Mouse (Mus musculus): Measurements from ENCODE around the gene Ceacam16. TPM values are rescaled to one million over a fixed set of nuclear protein-coding genes. Genes with fewer than 3 reads are reported as not detected.

Gene Ceacam16
- total RNA-seq, 2 experiments from 2014 or later: not detected

- peak; percentile 64 for DNase-seq (ENCODE audit: low spot score)
These were observed 17.5 kb downstream of the Ceacam16 start for GRCm38 (mm10) chr7:19843561-19843960.

- no peak for DNase-seq (ENCODE audit: low spot score)
These were observed 18.1 kb downstream of the Ceacam16 start for GRCm38 (mm10) chr7:19842885-19843504.

DNA sequence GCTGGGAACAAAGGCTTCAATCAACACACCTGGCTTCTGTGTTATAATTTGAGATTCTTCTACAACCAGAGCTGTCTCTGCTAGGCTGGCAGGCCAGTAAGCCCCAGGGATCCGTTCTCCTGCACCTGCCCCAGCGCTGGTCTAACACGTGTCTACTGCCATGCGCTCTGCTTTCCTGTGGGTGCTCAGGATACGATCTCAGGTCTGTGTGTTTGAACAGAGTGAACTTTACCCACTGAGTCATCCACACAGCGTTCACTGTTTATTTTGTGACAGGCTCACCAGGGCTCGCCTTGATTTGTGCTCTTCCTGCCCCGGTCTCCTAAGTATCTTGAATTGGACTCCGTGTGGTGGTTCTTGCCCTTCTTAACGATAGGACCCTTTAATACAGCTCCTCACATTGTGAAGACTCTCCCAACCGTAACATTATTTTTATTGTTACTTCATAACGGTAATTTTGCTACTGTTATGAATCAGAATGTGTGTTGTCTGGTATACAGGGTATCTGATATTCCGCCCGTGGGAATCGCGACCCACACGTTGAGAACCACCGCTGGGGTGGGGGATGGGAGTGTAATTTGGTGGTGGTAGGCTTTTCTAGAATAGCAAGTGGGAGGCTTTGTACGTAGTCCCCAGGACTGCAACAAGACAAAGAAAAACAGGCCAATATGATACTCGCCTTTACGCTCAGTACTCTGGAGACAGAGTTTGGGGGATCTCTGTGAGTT lies 19.2 kb downstream of the Ceacam16 start:
- DNase-seq (ENCODE audit: low spot score): no peak

- DNase-seq (ENCODE audit: low spot score): no peak
These were observed 20.2 kb downstream of the Ceacam16 start for GRCm38 (mm10) chr7:19840936-19841335.

DNA sequence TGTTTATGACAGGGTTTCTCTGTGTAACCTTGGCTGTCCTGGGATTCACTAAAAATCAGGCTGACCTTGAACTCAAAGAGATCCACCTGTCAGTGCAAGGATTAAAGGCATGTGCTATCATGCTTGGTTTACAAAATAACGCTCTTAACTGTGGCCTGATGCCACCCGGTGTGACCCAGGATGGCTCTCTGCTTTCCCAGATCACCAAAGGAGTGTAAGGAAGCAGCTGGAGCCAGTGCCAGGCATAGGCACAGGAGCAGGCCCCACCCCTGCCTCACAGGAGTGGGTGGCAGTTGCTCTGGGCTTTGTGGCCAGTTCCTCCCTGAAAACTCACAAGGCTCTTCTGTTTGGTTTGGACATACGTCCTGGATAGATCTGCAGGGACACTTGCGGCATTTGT lies 20.7 kb downstream of the Ceacam16 start:
- DNase-seq (ENCODE audit: low spot score): no peak

DNA sequence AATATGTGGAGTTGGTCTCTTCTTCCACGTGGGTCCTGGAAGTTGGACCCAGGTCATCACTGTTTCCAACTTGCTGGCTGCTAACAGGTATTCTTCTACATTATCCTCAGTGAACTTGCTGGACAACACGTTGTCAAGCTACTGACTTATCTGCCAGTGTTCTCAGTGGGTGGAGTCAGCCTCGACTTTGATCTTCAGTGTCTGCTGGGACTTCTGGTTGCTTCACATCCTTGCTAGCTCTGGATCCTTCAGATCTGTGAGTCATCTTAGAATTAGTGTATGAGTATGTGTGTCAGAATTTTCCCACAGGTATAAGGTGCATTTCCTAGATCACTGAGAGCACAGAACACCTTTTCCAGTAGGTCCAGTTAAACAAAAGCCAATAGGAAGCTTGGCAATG lies 24.3 kb downstream of the Ceacam16 start:
- DNase-seq (ENCODE audit: low spot score): no peak

- no peak for DNase-seq (ENCODE audit: low spot score)
These were observed 27.0 kb downstream of the Ceacam16 start for GRCm38 (mm10) chr7:19834055-19834454.

- DNase-seq (ENCODE audit: low spot score): peak; percentile 45
These were observed 29.3 kb downstream of the Ceacam16 start for GRCm38 (mm10) chr7:19831837-19832236.

- DNase-seq (ENCODE audit: low spot score): peak; percentile 96
These were observed 30.4 kb downstream of the Ceacam16 start for GRCm38 (mm10) chr7:19830682-19831156.

- DNase-seq (ENCODE audit: low spot score): no peak
These were observed 31.4 kb downstream of the Ceacam16 start for GRCm38 (mm10) chr7:19829694-19830093.

- peak; percentile 35 for DNase-seq (ENCODE audit: low spot score)
These were observed 34.3 kb downstream of the Ceacam16 start for GRCm38 (mm10) chr7:19826756-19827155.

DNA sequence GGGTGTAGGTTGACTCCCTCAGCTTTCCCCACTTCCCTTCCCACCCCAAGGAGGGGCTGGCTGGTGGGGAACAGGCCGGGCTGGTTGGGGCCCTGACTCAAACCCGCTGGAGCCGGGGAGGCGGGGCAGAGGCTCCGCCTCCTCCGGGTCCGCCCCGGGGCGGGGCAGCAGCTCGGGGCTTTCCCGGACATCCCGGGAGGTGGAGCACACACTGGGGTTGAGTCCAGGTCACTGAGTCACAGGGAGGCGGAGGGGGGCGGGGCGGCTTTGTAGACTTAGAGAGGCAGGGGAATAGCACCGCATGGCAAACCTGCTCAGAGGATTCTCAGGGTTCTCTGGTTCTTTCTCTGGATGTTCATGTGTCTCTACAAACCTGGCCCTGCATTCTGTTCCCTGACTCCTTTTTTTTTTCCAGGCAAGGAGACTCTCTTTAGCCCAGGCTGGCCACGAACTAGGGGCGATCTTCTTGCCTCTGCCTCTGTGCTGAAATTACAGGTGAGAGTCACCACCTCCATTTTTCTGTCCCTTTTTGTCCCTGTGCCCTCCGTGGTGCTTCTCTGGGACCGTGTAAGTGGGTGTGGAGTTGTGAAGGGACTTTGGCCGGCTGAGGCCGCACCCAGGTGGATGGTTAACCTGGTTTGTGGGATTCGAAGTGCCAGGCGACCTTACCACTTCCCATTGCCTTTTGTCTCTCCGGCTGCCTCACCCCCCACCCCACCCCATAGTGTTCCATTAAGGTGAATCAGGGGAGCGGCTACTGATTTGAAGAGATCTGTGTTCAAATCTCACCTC lies 36.7 kb downstream of the Ceacam16 start:
- DNase-seq (ENCODE audit: low spot score): peak; percentile 82

DNA sequence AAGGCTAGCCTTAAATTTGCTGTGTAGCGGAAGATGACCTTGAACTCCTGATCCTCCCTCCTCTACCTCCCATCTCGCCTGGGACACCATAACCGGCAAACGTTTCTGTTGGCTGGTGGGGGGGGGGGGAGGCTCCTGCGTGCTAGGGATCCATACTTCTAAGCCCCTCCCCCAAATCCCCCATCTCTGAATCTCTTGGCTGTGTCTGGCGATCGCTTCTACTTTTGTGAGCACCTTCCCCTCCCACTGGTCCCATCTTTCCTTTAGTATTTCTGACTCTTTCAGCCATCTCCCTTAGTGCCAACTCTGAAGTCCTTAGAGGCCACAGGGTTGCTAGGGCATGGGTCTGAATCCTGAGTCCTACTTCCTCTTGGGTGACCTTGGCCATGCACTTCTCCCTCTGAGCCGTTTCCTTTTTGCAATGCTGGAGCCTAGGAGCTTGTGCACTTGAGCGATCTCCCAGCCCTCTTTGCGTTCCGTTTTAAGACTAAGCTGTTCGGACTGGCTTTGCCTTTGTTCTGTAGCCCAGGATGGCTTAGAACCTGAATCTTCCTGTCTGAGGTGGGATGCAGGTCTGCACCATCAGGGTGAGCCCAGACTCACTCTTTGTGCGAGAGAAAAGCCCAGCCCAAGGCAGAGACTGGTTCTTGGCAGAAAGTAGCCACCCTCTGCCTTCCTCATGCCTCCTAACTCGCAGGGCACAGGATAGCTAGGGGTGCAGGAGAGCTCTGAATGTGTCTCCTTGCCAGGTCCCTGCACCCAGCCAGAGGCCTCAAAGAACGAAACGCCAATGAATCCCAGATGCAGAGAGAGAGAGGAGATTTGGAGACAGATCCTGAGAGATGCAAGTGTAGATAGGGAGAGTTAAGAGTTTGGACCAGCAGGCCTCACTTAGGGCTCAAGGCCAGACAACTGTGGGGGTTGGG lies 37.6 kb downstream of the Ceacam16 start:
- DNase-seq (ENCODE audit: low spot score): no peak

- peak; percentile 58 for DNase-seq (ENCODE audit: low spot score)
These were observed 38.5 kb downstream of the Ceacam16 start, which contains the start of gene Bcl3 for GRCm38 (mm10) chr7:19822604-19823058. Gene Bcl3, minus strand, starts transcription at chr7:19822770.

- no peak for DNase-seq (ENCODE audit: low spot score)
These were observed 38.9 kb downstream of the Ceacam16 start for GRCm38 (mm10) chr7:19822193-19822592.

- DNase-seq (ENCODE audit: low spot score): no peak
These were observed 39.5 kb downstream of the Ceacam16 start for GRCm38 (mm10) chr7:19821633-19822032.

DNA sequence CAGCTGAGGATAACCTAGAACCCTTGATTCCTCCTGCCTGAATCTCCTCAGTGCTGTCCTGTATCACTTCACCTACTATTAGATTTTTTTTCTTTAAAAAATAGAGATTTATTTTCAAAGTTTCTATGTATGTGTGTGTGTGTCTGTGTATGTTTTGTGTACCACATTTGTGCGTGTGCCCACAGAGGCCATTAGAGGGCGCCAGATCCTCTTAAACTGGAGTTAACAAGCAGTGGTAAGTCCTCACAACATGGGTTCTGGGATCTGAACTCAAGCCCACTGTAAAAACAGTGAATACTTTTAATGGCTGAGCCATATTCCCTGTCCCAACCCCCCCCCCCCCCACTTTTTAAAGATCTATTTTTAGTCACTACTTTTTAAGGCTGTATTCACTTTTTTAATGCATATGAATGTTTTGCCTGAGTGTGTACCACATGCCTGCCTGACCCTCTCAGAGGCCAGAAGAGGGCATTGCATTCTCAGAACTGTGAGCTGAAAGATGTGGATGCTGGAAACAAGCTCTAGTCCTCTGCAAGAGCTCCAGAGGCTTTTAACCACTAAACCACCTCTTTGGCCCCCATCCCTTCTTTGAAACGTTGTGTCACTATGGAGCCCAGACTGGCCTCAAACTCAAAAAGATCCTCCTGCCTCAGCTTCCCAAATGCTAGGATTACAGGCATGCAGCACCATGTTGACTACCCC lies 40.6 kb downstream of the Ceacam16 start:
- DNase-seq (ENCODE audit: low spot score): no peak

DNA sequence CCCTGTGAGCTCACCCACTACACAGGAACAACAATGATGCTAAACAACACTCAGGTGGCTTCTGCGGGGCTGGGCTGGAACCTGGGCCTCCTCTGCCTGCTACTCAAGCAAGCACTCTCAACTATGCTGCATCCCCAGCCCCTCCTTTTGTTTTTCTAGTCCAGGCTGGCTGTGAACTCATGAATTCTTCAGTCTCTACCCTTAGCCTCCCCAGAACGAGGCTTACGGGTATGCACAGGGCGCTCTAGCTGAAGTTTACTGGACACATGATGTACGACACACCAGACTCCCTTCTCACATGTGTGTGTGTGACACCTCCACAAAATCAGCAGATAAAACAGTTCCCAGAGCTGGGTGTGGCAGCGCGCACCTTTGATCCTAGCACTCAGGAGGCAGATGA lies 42.2 kb downstream of the Ceacam16 start:
- no peak for DNase-seq (ENCODE audit: low spot score)

DNA sequence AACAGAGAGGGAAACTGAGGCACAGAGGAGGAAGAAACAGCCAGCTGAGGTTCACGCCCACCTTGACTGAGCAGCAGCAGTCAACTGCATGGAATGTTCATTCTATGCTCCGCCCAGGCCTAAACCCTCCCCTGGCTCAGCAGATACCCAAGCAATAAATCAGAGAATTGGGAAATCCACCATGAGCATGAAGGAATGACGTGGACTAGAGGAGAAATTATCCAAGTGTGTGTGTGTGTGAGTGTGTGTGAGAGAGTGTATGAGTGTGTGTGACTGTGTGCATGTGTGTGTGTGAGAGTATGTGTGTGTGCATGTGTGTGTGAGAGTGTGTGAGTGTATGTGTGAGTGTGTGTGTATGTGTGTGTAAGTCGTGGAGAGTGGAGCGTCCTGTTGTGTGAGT lies 42.7 kb downstream of the Ceacam16 start:
- DNase-seq (ENCODE audit: low spot score): no peak

DNA sequence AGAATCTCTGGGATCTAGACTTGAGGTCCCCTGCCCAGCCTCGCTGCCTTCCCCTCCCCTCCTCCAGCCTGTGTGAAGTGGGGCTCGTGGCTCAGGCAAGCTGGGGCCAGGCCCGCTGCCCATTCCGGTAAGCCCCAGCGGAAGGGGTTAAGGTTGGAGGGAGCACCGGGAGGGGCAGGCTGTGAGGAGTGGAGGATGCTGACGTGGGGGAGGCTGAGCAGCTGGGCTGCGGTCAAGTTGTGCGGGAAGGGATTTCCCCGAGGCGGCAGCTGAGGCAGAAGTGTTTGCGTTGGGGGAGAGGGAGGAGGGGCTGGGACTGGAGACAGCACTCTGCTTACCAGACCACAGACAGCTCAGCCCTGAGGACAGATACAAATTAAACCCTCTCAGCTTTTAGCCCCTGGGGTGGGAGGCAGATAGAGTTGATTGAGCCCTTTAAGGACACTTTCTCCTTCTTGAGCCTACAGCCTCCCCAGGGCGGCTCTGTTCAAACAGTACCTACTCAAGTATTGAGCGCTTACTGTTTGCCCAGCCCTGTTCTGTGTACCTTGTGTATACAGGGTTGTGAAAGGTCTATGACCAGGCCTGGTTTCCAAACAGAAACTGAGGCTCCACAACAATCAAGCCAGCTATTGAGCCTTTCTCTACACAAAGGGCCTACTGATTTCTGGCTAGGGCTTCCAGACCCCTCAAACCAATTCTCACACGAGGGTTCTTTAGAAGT lies 43.6 kb downstream of the Ceacam16 start:
- DNase-seq (ENCODE audit: low spot score): peak; percentile 47
